Mouse (Mus musculus) kidney, adult 9 months (tissue): Measurements from ENCODE around the gene Acap2.

Experiments
- DNase-seq: peaks from one replicate; pipeline ENCODE4 v3.0.0; 2022

The Acap2 gene

GRCm38 (mm10) chr16:31077396-31077795 is 123.6 kb downstream of the Acap2 start:
- no peak for DNase-seq

DNA sequence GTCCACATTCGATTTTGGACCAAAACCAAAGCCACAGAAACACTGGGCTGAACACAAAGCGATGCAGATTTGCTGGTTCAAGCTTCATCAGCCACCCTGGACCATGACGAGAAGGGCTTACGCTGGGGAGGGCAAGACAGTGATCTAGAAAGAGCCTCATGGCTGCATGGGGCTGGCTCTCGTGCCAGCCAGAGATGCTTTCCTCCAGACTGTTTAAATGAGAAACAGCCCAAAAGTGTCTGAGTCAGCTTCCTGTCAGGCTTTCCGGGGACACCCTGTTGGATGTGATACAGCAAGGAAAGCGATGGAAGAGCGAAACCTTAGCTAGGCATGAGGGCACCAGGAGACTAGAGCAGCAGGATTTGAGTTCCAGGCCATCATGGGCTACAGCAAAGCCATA is 124.6 kb downstream of the Acap2 start:
- no peak for DNase-seq

- no peak for DNase-seq
Observed at GRCm38 (mm10) chr16:31074324-31074908, 126.6 kb downstream of the Acap2 start.

- no peak for DNase-seq
Observed at GRCm38 (mm10) chr16:31071731-31072130, 129.3 kb downstream of the Acap2 start.

- DNase-seq = peak; percentile 83
Observed at GRCm38 (mm10) chr16:31070358-31071133, 130.5 kb downstream of the Acap2 start.

DNA sequence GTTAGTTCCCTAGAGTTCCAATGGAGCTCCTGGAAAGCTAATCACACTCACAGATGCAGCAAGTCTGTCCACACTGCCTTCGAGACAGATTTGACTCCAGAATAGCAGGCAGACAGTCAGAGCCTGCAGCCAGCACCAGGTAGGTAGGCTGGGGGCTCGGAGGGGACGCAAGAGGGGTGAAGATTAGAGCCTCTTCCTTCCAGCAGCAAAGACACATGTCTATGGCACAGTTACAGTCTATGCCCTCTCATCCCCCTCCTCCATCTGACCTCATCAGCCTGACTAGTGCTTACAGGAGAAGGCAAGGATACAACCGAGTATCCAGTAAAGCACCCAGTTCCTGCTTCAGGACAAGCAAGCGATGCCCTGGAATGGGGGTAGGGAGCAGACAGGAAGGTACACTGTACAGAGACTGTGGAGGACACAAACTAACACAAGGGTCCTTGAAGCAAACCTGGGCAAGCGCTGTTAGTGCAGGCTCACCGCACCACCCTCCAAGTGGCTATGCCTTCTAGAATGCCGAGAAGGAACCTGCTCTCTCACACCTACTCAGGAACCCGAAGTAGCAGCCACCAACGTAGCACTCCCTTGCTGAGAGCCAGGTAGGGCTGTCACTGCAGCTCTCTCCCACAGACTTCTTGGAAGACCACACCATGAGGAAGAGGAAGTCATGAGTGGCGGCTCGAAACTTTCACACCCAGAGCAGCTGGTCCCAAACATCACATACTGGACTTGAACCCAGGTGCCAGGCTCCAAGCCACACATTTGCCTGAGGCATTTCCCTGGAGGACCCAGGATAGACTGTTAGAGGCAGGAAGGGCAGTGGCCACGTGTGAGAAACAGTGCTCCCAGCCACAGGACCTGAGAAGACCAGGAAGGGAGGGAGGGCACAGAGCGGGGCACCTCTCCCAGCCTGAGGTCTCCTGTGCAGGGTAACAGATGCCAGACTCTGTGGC is 131.6 kb downstream of the Acap2 start:
- DNase-seq = no peak

DNA sequence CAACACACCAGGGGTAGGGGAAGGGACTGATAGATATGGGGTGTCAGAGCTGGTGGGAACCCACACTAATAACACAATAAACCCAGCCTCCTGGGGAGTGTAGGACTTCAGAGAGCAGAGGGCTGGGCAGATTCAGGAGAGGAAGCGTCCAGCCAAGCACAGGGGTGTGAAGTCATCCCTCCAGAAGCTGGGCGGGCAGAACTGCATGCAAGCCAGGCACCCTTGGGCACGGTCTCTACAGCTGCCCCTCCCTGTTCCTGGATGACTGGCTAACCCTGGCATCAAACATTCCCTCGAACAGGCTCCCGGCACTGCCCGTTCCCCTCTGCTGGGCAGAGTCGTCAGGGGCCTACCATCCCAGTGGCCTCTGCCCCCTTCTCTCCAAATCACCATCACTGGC is 132.8 kb downstream of the Acap2 start:
- DNase-seq = peak; percentile 46

- peak; percentile 68 for DNase-seq
Observed at GRCm38 (mm10) chr16:31066344-31067098, 134.5 kb downstream of the Acap2 start.

GRCm38 (mm10) chr16:31064782-31065181 is 136.3 kb downstream of the Acap2 start:
- DNase-seq = no peak

DNA sequence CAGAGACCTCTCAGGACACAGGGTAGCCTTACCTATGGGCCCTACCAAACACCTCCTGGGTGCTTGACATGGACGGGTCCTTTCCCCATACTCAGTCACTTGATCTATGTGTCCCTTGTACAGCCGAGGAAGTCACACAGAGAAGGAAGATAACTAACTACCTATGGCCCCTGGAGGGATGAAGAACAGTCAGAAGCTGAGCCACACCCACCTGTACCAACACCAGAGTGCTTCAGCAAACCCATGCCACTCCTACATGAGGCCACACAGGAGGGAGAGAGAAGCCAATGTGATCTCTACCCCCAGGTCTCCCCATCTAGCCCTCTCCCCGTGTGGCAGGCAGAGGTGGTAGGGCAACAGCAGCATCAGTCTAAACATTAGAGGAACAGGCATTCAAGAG is 138.1 kb downstream of the Acap2 start:
- DNase-seq = no peak

DNA sequence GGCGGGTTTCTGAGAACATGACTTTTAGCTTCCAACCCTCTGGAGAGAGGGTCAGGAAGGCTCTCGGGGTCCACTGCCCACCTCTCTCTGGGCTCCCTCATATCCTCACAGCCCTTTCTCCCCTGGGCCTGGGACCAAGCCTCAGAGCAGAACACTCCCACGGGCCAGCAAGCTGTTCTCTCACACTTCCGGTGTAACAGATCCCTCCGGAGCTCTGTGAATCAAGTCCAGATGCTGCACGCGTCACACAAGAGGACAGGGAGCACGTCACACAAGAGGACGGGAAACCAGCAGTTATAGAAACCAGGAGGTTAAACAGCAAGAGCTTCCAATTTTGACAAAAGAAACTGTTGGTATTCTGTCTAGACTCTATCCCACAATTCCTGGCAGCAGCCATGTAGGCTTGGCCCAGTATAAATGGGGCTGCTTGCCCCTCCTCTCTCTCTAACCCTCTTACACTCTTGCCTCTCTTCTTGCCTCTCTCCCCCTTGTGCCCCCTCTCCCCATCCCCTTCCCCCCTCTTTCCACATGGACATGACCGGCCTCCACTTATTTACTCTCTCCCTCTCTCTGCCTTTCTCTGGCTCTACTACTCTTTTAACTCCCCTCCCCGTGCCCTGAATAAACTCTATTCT is 139.7 kb downstream of the Acap2 start:
- peak; percentile 24 for DNase-seq

DNA sequence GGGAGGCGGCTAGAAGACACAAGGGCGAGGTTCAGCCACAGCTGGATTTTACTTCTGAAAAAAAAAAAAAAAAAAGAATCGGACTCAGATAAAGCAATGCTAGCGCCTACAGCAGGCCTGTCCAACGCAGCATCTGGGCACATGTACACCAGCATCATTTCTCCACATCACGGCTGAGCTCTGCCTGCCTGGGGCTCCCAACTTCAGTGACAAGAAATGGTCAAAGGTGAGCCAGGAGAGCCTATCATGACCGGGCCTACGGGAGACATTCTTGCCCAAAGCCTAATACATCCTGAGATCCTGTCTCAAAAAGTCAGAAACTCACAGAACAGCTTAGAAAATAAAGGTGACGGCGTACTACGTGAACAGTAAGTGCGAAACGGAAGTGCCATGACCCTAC is 140.3 kb downstream of the Acap2 start:
- no peak for DNase-seq

GRCm38 (mm10) chr16:31060226-31060625 is 140.8 kb downstream of the Acap2 start:
- DNase-seq = no peak

DNA sequence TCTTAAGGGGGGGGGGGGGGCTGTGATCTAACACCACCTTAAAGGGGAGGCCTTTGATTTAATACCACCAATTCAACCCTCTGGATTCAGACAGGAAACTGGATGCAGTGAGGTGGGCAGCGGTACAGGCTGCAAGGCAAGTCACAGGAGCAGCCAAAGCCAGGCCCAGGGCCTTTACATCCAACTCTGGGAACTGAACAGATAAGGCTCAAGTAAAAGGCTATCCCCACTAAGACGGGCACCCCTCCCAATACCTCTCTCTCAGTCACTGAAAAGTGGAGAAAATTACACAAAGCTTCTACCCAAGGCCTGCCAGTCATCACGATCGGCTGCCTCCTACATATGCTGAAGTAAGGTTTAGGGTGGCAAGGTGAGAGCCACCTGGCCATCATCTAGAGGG is 141.3 kb downstream of the Acap2 start:
- no peak for DNase-seq

- no peak for DNase-seq
Observed at GRCm38 (mm10) chr16:31052812-31053211, 148.2 kb downstream of the Acap2 start.

DNA sequence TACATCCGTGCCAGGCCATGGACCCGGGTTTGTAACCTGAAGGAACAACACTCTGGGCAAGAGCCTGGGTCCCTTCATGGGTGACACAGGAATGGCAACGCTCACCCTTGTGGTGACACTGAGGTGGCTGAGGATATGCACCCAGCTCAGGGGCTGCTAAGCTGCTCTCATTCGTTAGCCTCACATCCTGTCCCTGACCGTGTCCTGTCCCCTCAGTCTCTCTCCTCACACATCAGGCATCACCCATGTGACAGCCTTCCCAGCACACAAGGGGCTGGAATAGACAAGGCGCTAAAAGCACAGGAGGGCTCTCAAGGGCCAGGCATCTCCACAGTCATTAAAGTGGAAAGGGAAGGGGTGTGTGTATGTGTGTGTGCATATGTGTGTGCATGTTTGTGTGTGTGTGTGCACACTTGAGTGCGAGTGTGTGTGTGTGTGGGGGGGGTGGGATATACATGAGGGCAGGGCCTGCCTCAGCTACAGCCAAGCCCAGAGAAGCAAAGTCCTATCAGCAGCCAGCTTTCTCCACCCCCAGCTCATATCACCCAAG is 148.8 kb downstream of the Acap2 start:
- no peak for DNase-seq

DNA sequence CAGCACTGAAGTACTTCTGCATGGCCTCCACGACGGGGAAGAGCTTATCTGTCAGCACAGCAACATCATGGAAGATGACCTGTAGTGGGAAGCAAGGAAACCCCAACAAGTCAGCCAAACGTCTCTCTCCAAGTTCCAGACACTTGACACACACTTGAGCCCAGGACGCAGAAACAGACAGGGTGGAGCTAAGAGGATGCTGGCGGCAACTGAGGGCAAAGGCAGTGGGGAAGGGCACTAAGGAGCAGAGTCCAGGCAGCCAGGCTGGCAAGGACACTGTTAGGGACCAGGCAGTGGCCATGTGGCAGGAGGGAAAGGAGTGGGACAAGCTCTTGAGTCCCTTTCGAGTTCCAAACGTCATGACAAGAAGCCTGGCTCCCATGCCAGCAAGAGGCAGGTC is 150.3 kb downstream of the Acap2 start:
- DNase-seq = no peak

GRCm38 (mm10) chr16:31048194-31048593 is 152.9 kb downstream of the Acap2 start:
- no peak for DNase-seq

- no peak for DNase-seq
Observed at GRCm38 (mm10) chr16:31047186-31047898, 153.7 kb downstream of the Acap2 start.

GRCm38 (mm10) chr16:31046217-31046659 is 154.8 kb downstream of the Acap2 start:
- no peak for DNase-seq

DNA sequence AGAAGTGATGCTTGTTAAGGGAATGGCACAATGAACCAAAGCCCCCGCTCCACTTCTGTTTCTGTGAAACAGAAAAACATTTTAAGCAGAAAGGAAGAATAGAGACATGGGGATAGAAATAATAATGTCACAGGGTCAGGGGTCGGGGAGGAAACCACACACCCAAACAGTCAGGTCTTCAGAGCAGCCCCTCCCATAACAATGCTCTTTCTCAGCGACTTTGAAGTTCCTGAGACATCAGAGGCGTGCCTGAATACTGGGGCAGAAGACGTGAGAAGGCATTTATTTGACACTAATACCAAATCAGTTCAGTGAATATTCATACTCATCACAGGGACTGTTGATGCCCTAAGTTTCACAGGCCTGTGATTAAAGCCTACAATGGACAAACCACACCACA is 155.8 kb downstream of the Acap2 start:
- DNase-seq = no peak
